Mouse (Mus musculus) E14TG2a.4 (cell line): ENCODE data around the gene Olfr1109.

Experiments used
- CTCF ChIP-seq: conservative IDR thresholded peaks from 2 replicates; pipeline ENCODE4 v1.5.1; 2014; ENCODE audit warnings: low read length
- NANOG ChIP-seq: IDR thresholded peaks from 2 replicates; pipeline ENCODE4 v1.6.1; 2014; ENCODE audit warnings: borderline replicate concordance, low read length, mixed read lengths
- POU5F1 ChIP-seq: IDR thresholded peaks from 2 replicates; pipeline ENCODE4 v1.6.1; 2014; ENCODE audit warnings: low read length, borderline replicate concordance

GRCm38 (mm10) chr2:87075717-87076116 lies 20.1 kb downstream of the Olfr1109 start, which contains the start of gene Olfr1107:
- TF ChIP-seq CTCF (no peak), POU5F1 (no peak), NANOG (no peak)
